In the genomic region with DNA sequence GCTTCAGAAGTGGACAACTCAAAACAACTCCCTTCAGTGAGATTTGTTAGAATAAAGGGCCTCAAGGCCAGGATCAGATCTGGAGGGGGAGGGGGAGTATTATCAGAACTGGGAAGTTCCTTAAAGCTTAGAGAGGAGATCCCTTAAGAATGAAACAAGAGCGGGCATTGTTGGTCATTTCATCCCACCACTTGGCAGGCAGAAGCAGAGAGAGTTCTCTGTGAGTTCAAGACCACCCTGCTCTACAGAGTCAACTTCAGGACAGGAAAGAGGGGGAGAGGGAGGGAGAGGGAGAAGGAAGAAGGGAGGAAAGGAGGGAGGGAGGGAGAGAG, we compare ENCODE assay signal across 8 mouse cellular contexts. TPM values are rescaled to one million over a fixed set of nuclear protein-coding genes. Genes with fewer than 3 reads are reported as not detected.
DNase-seq lines count a peak whose midpoint lies in the region; ATAC-seq and TF ChIP-seq lines count a peak whose summit lies in the region.

No protein-coding gene starts in this region.

- no peak overlapping the region for H3K9ac ChIP-seq in intestine, embryonic 14.5 days (ENCODE audit: low read length)
- no peak overlapping the region for H3K9ac ChIP-seq in intestine, embryonic 15.5 days
- H3K9ac ChIP-seq in forebrain, embryonic 15.5 days (replicated peaks) = no peak overlapping the region
- no peak overlapping the region for H3K9ac ChIP-seq in midbrain, embryonic 12.5 days (replicated peaks)

- WGBS in intestine, embryonic 14.5 days = 82% methylated on average over 1 of the region's 1 CpGs
- WGBS in intestine, embryonic 15.5 days = 70% methylated on average over 1 of the region's 1 CpGs
- WGBS in bone marrow, adult 2 months = 36% methylated on average over 1 of the region's 1 CpGs
- 81% methylated on average over 1 of the region's 1 CpGs for WGBS in forebrain, embryonic 15.5 days
- 86% methylated on average over 1 of the region's 1 CpGs for WGBS in midbrain, embryonic 12.5 days

- H3K4me2 ChIP-seq in intestine, embryonic 14.5 days (ENCODE audit: low read length) = peak overlapping the region; percentile 67; the same call in 1 of the 2 replicates
- no peak overlapping the region for H3K4me2 ChIP-seq in intestine, embryonic 15.5 days (replicated peaks)
- H3K4me2 ChIP-seq in forebrain, embryonic 15.5 days (replicated peaks) = peak overlapping the region; percentile 73
- 0 out of 2 replicates have a peak overlapping the region, but pooled peaks have one; percentile 21 for H3K4me2 ChIP-seq in midbrain, embryonic 12.5 days (replicated peaks)

- DNase-seq in intestine, embryonic 14.5 days (ENCODE audit: low spot score) = no peak
- no peak for DNase-seq in T-cell, adult 2 months (ENCODE audit: low spot score)
- DNase-seq in embryo, embryonic 10 days (ENCODE audit: low spot score) = no peak
- no peak for DNase-seq in lung, postnatal 14 days

- no peaks in the 10 kb centered on the region for H3K36me3 ChIP-seq in intestine, embryonic 14.5 days (ENCODE audit: control insufficient read depth, insufficient read depth, low read length)
- H3K36me3 ChIP-seq in intestine, embryonic 15.5 days = no peaks in the 10 kb centered on the region
- no peaks in the 10 kb centered on the region for H3K36me3 ChIP-seq in forebrain, embryonic 15.5 days
- no peaks in the 10 kb centered on the region for H3K36me3 ChIP-seq in midbrain, embryonic 12.5 days

- no peaks in the 10 kb centered on the region for H3K9me3 ChIP-seq in intestine, embryonic 14.5 days (ENCODE audit: control insufficient read depth, low read length)
- no peaks in the 10 kb centered on the region for H3K9me3 ChIP-seq in intestine, embryonic 15.5 days
- no peaks in the 10 kb centered on the region for H3K9me3 ChIP-seq in forebrain, embryonic 15.5 days
- no peaks in the 10 kb centered on the region for H3K9me3 ChIP-seq in midbrain, embryonic 12.5 days

- peaks cover 11% of the 10 kb centered on the region; the same call in 1 of the 2 replicates for H3K4me1 ChIP-seq in intestine, embryonic 14.5 days (replicated peaks; ENCODE audit: control insufficient read depth, insufficient read depth, low read length)
- peaks cover 8% of the 10 kb centered on the region for H3K4me1 ChIP-seq in intestine, embryonic 15.5 days (replicated peaks)
- H3K4me1 ChIP-seq in bone marrow, adult 2 months (ENCODE audit: control insufficient read depth, insufficient read depth, low read length) = peaks cover 2% of the 10 kb centered on the region
- peaks cover 30% of the 10 kb centered on the region for H3K4me1 ChIP-seq in forebrain, embryonic 15.5 days
- H3K4me1 ChIP-seq in midbrain, embryonic 12.5 days = peaks cover 25% of the 10 kb centered on the region

- no peak for TF ChIP-seq CTCF in bone marrow, adult 2 months (IDR thresholded peaks at IDR 0.05; ENCODE audit: control insufficient read depth, insufficient read depth, low read length)

- no peak for ATAC-seq in intestine, embryonic 14.5 days (replicated peaks; ENCODE audit: low FRiP score, low TSS enrichment, low read depth)
- no peak for ATAC-seq in intestine, embryonic 15.5 days
- no peak for ATAC-seq in forebrain, embryonic 15.5 days (replicated peaks)
- no peak for ATAC-seq in midbrain, embryonic 12.5 days (ENCODE audit: low FRiP score, low read depth)

- peak overlapping the region; percentile 69 for H3K27ac ChIP-seq in intestine, embryonic 14.5 days (ENCODE audit: low read depth)
- no peak overlapping the region for H3K27ac ChIP-seq in intestine, embryonic 15.5 days
- peak overlapping the region; percentile 54; the same call in 1 of the 2 replicates for H3K27ac ChIP-seq in bone marrow, adult 2 months (ENCODE audit: control insufficient read depth, insufficient read depth, low read depth, low read length, poor library complexity)
- 0 out of 2 replicates have a peak overlapping the region, but pooled peaks have one; percentile 29 for H3K27ac ChIP-seq in forebrain, embryonic 15.5 days (replicated peaks)
- 0 out of 2 replicates have a peak overlapping the region, but pooled peaks have one; percentile 67 for H3K27ac ChIP-seq in midbrain, embryonic 12.5 days (replicated peaks)

- no peak for TF ChIP-seq POLR2A in bone marrow, adult 2 months (IDR thresholded peaks at IDR 0.05; ENCODE audit: borderline replicate concordance, control insufficient read depth, low read depth, low read length)

- H3K27me3 ChIP-seq in intestine, embryonic 14.5 days (replicated peaks; ENCODE audit: control insufficient read depth, insufficient read depth, low read length) = no peaks in the 10 kb centered on the region
- H3K27me3 ChIP-seq in intestine, embryonic 15.5 days (replicated peaks) = no peaks in the 10 kb centered on the region
- no peaks in the 10 kb centered on the region for H3K27me3 ChIP-seq in forebrain, embryonic 15.5 days
- no peaks in the 10 kb centered on the region for H3K27me3 ChIP-seq in midbrain, embryonic 12.5 days

- H3K4me3 ChIP-seq in intestine, embryonic 14.5 days (ENCODE audit: low read depth, low read length) = no peak overlapping the region
- H3K4me3 ChIP-seq in intestine, embryonic 15.5 days (replicated peaks) = no peak overlapping the region
- no peak overlapping the region for H3K4me3 ChIP-seq in bone marrow, adult 2 months (replicated peaks; ENCODE audit: control insufficient read depth, low read depth, low read length)
- peak overlapping the region; percentile 59; the same call in 1 of the 2 replicates for H3K4me3 ChIP-seq in forebrain, embryonic 15.5 days
- no peak overlapping the region for H3K4me3 ChIP-seq in midbrain, embryonic 12.5 days

RNA-seq across cellular contexts. Expression of gene Rilpl2, which starts 0.7 kb away (rescaled TPM):
- polyA plus RNA-seq in intestine, embryonic 14.5 days (2014; fragmentation: Nextera tagmentation; extraction: Ambion mirVana) = 37.2 and 38.8 TPM in 2 replicates
- 44.0 and 46.2 TPM in 2 replicates for polyA plus RNA-seq in intestine, embryonic 15.5 days (2015; fragmentation: Nextera tagmentation; extraction: Ambion mirVana)
- 13.5 and 18.3 TPM in 2 replicates for polyA plus RNA-seq in bone marrow, adult 2 months (2011; ENCODE audit: insufficient read depth, insufficient read length, low replicate concordance, missing spikeins)
- 26.3 and 27.8 TPM in 2 replicates for polyA plus RNA-seq in forebrain, embryonic 15.5 days (2015; fragmentation: Nextera tagmentation; extraction: Ambion mirVana)
- polyA plus RNA-seq in midbrain, embryonic 12.5 days (2016; fragmentation: Nextera tagmentation; extraction: Ambion mirVana) = 19.0 and 20.3 TPM in 2 replicates

RNA-seq across cellular contexts. Expression of gene Snrnp35, which starts 4.1 kb away (rescaled TPM):
- 10.7 and 11.2 TPM in 2 replicates for polyA plus RNA-seq in intestine, embryonic 14.5 days (2014; fragmentation: Nextera tagmentation; extraction: Ambion mirVana)
- 21.4 and 23.6 TPM in 2 replicates for polyA plus RNA-seq in intestine, embryonic 15.5 days (2015; fragmentation: Nextera tagmentation; extraction: Ambion mirVana)
- polyA plus RNA-seq in bone marrow, adult 2 months (2011; ENCODE audit: insufficient read depth, insufficient read length, low replicate concordance, missing spikeins) = 12.7 and 24.2 TPM in 2 replicates
- 24.9 and 26.0 TPM in 2 replicates for polyA plus RNA-seq in forebrain, embryonic 15.5 days (2015; fragmentation: Nextera tagmentation; extraction: Ambion mirVana)
- polyA plus RNA-seq in midbrain, embryonic 12.5 days (2016; fragmentation: Nextera tagmentation; extraction: Ambion mirVana) = 26.2 and 28.9 TPM in 2 replicates

RNA-seq across cellular contexts. Expression of gene Kmt5a, which starts 39.1 kb away (rescaled TPM):
- polyA plus RNA-seq in intestine, embryonic 14.5 days (2014; fragmentation: Nextera tagmentation; extraction: Ambion mirVana) = 52.3 and 57.7 TPM in 2 replicates
- polyA plus RNA-seq in intestine, embryonic 15.5 days (2015; fragmentation: Nextera tagmentation; extraction: Ambion mirVana) = 93.5 and 105 TPM in 2 replicates
- polyA plus RNA-seq in bone marrow, adult 2 months (2011; ENCODE audit: insufficient read depth, insufficient read length, low replicate concordance, missing spikeins) = 100.0 and 137 TPM in 2 replicates
- polyA plus RNA-seq in forebrain, embryonic 15.5 days (2015; fragmentation: Nextera tagmentation; extraction: Ambion mirVana) = 36.3 and 56.7 TPM in 2 replicates
- polyA plus RNA-seq in midbrain, embryonic 12.5 days (2016; fragmentation: Nextera tagmentation; extraction: Ambion mirVana) = 48.5 and 52.8 TPM in 2 replicates

RNA-seq across cellular contexts. Expression of gene Rilpl1, which starts 52.4 kb away (rescaled TPM):
- 14.9 and 16.6 TPM in 2 replicates for polyA plus RNA-seq in intestine, embryonic 14.5 days (2014; fragmentation: Nextera tagmentation; extraction: Ambion mirVana)
- polyA plus RNA-seq in intestine, embryonic 15.5 days (2015; fragmentation: Nextera tagmentation; extraction: Ambion mirVana) = 10.3 and 11.9 TPM in 2 replicates
- polyA plus RNA-seq in bone marrow, adult 2 months (2011; ENCODE audit: insufficient read depth, insufficient read length, low replicate concordance, missing spikeins) = 1.4 and 6.2 TPM in 2 replicates
- 11.6 and 12.8 TPM in 2 replicates for polyA plus RNA-seq in forebrain, embryonic 15.5 days (2015; fragmentation: Nextera tagmentation; extraction: Ambion mirVana)
- 17.0 and 17.6 TPM in 2 replicates for polyA plus RNA-seq in midbrain, embryonic 12.5 days (2016; fragmentation: Nextera tagmentation; extraction: Ambion mirVana)

RNA-seq across cellular contexts. Expression of gene Sbno1, which starts 53.0 kb away (rescaled TPM):
- polyA plus RNA-seq in intestine, embryonic 14.5 days (2014; fragmentation: Nextera tagmentation; extraction: Ambion mirVana) = 92.7 and 93.5 TPM in 2 replicates
- 78.6 and 90.3 TPM in 2 replicates for polyA plus RNA-seq in intestine, embryonic 15.5 days (2015; fragmentation: Nextera tagmentation; extraction: Ambion mirVana)
- polyA plus RNA-seq in bone marrow, adult 2 months (2011; ENCODE audit: insufficient read depth, insufficient read length, low replicate concordance, missing spikeins) = 26.5 and 50.4 TPM in 2 replicates
- polyA plus RNA-seq in forebrain, embryonic 15.5 days (2015; fragmentation: Nextera tagmentation; extraction: Ambion mirVana) = 101 and 111 TPM in 2 replicates
- 110 and 111 TPM in 2 replicates for polyA plus RNA-seq in midbrain, embryonic 12.5 days (2016; fragmentation: Nextera tagmentation; extraction: Ambion mirVana)
